Mouse (Mus musculus) c-Kit-negative CD71-positive TER-119-positive erythroid progenitor cells, embryonic 14.5 days (primary cell): Measurements from ENCODE around the gene BC029722.

Experiments
- DNase-seq: peaks from one replicate; pipeline ENCODE4 v3.0.0-alpha.2; 2013; ENCODE audit warnings: low read depth, low spot score

The BC029722 gene

DNA sequence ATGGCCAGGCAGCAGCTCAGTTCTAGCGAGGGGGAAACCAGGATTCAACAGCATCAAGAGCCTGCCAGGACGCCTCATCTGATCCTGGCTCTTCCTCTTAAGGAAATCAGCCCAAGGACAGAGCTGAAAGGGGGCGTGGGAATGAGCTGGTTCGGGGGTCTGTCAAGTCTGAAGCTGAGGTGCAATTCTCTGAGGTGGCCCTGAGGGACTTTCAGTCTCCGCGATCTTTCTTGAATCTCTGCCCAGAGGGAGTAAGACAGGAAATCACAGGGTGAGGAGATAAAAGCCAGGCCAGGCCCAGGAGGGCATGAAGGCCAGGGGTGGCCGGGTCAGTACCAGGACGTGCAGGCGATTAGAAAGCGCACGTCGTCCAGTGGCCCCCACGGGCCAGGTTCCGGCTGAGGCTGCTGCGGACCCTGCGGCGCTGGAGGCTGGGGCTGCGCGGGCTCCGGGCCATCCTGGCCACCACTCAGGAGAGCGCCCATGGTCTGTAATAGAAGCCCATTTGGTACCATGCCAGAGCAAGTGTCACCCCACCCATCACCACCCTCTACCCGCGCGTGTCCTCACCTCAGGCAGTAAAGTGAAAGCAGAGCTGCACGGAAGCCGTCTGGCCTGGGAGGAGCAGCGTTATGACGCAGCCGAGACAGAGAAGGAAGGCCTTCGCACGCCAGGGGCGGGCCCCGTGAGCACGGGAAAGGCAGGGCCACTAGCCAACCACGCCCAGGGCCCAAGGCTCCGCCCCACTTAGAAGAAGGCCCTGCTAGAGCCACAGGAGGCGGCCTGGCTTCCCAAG lies 432 bp downstream of the BC029722 start:
- DNase-seq = peak; percentile 84

GRCm38 (mm10) chr2:155817301-155818245 lies 1.7 kb downstream of the BC029722 start:
- no peak for DNase-seq

DNA sequence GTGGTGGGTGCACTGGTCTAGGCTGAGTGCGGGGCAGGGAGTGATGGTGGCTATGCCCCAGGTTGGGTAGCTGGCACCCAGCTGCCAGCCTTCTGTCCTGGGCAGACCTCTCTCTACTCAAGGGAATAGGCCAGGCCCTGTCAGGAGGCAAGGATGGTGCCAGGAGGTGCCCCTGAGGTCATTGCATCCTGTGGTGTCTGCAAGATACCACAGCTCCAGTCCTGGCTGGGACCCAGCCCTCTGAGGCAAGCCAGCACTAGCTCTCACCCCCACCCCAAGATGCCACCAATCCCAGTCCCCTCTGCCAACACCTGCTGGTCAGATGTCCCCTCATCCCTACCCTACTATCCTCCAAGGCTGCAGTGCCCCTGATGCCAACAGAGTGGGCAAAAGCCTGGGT lies 3.0 kb downstream of the BC029722 start:
- no peak for DNase-seq

GRCm38 (mm10) chr2:155814829-155815228 lies 4.4 kb downstream of the BC029722 start:
- no peak for DNase-seq

GRCm38 (mm10) chr2:155812637-155813036 lies 6.6 kb downstream of the BC029722 start:
- no peak for DNase-seq

DNA sequence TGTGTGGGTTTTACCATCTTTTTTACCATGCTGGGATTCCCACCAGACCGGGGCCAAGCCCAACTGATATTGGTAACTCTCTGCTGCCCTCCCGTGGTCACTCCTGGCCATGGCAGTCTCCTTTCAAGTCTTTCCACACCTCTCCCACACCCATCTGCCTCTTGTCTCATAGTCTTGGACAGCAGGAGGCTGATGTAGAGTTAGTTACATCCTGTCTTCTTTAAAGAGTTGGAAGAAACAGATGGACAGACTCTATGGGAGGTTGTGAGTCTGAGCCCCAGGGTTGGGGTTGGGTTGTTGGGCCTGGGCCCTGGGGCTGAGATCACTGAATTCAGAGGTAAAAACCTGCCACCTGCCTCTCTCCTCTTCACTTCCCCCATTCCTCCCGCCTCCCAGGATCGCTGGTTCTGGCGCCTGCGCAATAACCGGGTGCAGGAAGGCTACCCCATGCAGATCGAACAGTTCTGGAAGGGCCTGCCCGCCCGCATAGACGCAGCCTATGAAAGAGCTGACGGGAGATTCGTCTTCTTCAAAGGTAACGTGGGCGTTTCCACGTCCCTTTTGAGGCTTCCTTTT lies 7.3 kb downstream of the BC029722 start:
- DNase-seq = peak; percentile 58

DNA sequence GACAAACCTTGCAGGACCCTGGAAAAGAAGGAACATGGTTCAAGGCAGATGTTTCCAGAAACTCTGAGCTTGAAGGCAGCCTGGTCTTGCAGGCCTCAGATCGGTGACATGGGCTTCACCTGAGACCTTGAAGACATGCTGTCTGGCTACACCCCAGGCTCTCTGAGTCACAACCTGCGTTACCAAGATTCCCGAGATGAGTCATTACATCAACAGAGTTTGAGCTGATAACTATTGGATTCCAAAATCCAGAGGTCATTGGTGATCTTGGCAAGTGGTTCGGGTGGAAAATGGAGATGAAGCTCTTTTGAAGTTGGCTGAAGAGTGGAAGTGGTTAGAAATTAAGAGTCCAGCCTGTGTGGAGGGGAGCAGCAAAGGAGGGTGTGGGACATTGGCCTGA lies 9.6 kb downstream of the BC029722 start:
- no peak for DNase-seq

- DNase-seq = no peak
Measured at GRCm38 (mm10) chr2:155807408-155807807, 11.8 kb downstream of the BC029722 start.

DNA sequence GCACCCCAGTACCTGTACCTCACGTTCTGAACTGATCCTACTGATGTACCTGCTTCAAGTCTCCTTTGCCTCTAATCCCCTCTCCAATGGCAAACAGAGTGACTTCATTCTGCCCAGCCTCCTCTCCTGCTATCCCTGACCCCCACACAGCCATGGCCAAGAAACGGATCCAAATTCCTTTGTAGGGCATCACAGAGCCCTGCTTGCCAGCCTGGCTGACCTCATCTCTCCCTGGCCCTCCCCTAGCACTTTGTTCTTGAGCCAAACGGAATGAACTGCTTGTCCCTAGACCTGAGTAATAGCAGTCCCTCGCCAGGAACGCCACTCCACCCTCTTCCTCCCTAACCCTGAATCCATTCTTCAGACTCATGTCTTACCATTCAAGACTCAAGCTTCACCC lies 12.7 kb downstream of the BC029722 start:
- no peak for DNase-seq

- no peak for DNase-seq
Measured at GRCm38 (mm10) chr2:155805925-155806255, 13.3 kb downstream of the BC029722 start.

GRCm38 (mm10) chr2:155805231-155805924 lies 13.8 kb downstream of the BC029722 start:
- no peak for DNase-seq

DNA sequence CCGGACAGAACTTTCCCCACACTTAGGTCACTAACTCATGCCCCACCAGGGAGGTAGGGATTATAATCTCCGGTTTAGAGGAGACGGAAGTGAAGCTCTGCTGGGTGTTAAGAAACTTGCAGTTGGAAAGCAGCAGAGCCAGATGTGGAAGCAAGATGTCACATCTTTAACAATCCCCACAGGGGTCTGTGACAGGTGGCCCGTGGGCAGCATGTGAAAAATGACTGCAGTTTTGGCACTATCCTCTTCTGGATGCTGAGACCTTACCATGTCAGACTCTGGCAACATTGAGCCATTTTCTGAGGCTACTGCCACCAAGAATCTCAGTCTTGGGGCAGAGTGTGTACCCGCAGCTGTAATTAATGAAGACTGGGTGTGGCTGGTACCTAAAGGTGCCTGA lies 15.2 kb downstream of the BC029722 start:
- DNase-seq = no peak

GRCm38 (mm10) chr2:155802761-155803160 lies 16.5 kb downstream of the BC029722 start:
- DNase-seq = peak; percentile 42

GRCm38 (mm10) chr2:155798613-155799012 lies 20.6 kb downstream of the BC029722 start:
- no peak for DNase-seq

DNA sequence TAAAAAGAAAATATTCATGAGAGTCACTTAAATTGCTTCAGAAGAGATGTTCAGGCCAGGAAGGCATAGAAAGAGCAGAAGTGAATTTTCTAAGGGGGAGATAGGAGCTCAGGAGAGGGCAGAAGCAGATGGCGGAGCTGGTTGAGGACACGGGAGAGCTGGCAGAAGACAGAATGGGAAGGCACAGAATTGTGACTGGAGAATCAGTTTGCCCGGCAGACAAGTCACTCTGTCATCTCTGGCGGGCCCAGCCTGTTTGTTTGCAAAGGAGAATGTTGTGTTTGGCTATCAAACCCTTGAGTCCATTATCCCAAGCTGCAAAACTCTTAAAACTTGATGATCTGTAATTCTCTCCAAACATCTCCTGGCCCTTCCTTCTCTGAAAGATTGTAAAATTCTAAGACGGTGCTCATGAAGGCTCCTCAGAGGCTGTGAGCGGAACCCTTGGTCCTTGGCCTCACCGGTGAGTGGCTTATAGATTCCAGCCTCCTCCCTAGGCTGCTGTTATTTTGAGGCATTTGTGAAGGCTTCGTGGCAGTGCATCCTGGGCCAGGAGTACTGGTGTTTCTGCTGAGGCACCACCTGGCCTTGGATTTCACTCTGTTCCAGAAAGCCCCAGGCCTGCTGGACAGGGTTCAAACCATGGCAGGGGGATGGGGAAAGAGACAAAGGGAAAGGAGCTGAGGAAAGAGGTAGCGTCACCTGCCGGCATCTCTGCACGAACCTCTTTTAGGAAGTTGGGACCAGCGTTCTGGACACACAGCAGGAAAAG lies 24.4 kb downstream of the BC029722 start:
- no peak for DNase-seq

DNA sequence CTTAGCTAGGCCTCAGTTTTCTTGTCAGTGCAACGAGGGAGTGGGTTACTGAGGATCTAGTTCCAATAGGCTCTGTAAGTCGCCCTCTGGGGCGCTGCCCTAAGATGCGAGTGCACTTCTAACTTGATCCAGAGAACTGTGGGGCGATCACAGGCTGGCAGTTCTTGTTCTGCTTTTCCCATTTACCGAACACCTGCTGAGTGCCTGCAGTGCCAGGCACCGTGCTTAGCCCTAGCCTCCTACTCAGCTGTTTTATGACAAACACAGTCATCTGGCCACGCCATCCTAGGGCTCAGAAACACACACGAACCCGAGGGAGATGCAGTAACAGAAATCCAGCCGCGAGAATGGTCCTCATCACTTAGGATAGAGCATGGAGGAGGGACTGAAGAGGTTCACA lies 26.3 kb downstream of the BC029722 start:
- no peak for DNase-seq

DNA sequence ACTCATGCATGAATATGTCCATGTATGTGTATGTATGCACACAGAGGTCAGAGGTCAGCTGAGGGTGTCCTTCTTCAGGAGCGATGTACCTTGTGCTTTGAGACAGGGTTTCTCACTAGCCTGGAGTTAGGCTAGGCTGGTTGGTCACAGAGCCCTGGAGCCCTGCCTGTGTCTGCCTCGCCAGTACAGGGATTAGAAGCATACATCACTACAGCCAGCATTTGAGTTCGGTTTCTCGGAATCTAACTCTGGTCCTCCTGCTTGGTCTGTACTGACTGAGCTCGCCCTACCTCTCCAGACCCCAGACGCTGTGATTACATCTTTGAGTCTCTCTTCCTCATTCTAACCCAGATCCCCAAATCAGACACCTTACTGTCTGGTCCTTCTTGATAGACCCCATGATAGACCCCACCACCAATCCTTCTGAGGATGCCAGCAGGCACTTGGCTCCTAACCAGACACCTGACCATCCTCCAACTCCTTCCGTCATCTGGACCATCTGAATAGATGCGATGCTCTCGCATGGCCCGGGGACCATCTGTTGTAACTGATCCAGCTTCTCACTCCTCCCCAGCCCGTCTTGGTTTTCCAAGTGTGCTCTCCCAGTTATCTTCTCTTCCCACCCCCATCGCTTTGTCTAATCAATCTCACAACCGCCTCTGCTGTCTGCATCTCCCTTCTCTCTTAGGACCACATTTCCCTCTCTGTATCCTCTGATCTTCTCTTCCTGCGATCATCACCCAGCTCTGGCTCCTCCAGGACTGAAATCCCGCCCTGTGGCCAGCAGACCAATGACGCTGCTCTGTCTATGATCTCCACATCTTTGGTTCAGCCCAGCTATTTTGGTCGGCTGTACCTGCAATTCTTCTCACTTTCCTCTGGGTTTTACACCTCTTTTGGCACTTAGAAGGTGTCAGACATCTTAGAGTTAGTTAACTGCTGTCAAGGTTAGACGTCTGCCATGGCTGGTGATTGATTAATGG lies 31.0 kb downstream of the BC029722 start:
- no peak for DNase-seq

DNA sequence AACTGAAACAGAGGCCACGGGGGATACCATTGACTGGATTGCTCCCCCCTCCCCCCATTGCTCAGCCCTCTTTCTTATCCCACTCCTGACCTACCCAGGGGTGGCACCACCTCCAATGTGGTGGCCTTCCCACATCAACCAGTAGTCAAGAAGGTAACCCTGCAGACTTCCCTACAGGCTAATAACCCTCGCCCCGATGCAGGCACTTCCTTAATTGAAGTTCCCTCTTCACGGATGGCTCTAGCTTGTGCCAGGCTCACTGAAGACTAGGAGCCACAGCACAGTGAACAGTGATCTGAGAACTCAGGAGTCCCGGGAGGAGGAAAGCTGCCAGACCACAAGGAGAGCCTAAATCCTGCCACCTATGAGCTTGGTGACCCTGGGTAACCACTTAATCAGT lies 32.3 kb downstream of the BC029722 start:
- DNase-seq = no peak

DNA sequence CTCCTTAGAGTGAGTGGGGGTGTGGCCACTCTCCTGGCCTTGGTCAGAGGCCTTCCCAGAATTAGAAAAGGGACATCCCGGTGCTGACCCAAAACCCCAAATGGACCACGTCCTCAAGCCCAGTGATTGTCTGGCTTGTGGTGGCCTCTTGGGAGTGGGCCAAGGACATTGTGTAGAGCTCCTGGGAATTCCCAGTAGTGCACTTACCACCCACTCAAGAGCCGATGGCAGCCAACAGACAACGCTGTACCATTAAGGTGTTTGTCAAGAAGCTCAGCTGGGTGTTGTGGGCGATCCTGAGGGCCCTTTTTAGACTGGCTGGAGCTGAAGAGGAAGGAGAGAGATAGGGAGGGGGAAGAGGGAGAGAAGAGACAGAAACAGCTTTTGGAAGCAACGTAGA lies 34.7 kb downstream of the BC029722 start:
- no peak for DNase-seq

- no peak for DNase-seq
Measured at GRCm38 (mm10) chr2:155779506-155779905, 39.7 kb downstream of the BC029722 start.
